Mouse (Mus musculus) midbrain, embryonic 15.5 days (tissue): ENCODE measurements at regions not wholly inside any gene's neighbourhood (a gene's known extent, or its start where the extent isn't known, plus 50 kb on each side); places are given as distances from the start of the nearest gene placed in this dataset.

Experiments used
- ATAC-seq: fragments of 200-750 bp; cut with Nextera tagmentation; replicated peaks from 2 replicates; pipeline ENCODE4 v1.8.0; 2017; ENCODE audit warnings: moderate TSS enrichment
- H3K27ac ChIP-seq: fragments of 300-500 bp; sonication (generic); 2 replicates; pipeline ENCODE4 v1.5.1; 2015; ENCODE audit warnings: mild to moderate bottlenecking, inconsistent platforms
- H3K27me3 ChIP-seq: fragments of 300-500 bp; sonication (generic); replicated peaks from 2 replicates; pipeline ENCODE4 v1.6.1; 2015; ENCODE audit warnings: inconsistent platforms
- H3K36me3 ChIP-seq: fragments of 300-500 bp; sonication (generic); replicated peaks from 2 replicates; pipeline ENCODE4 v1.6.1; 2015; ENCODE audit warnings: inconsistent platforms
- H3K4me1 ChIP-seq: fragments of 300-500 bp; sonication (generic); 2 replicates; pipeline ENCODE4 v1.6.1; 2015; ENCODE audit warnings: inconsistent platforms
- H3K4me2 ChIP-seq: fragments of 300-500 bp; sonication (generic); 2 replicates; pipeline ENCODE4 v1.6.1; 2015; ENCODE audit warnings: inconsistent platforms, mild to moderate bottlenecking, moderate library complexity
- H3K4me3 ChIP-seq: fragments of 300-500 bp; sonication (generic); 2 replicates; pipeline ENCODE4 v1.5.1; 2015; ENCODE audit warnings: mild to moderate bottlenecking, inconsistent platforms
- H3K9ac ChIP-seq: fragments of 300-500 bp; sonication (generic); 2 replicates; pipeline ENCODE4 v1.6.1; 2015; ENCODE audit warnings: mild to moderate bottlenecking, inconsistent platforms
- H3K9me3 ChIP-seq: fragments of 300-500 bp; sonication (generic); 2 replicates; pipeline ENCODE4 v1.6.1; 2016; ENCODE audit warnings: inconsistent platforms
- WGBS: fragments of 180-500 bp; shearing (Covaris S2); methylation state at CpG from one replicate; pipeline ENCODE4 v1.1.7; 2015; ENCODE audit warnings: mixed read lengths; 5-methylcytosine and 5-hydroxymethylcytosine counted together

- ATAC-seq: no peak
These were observed 491.8 kb downstream of the Bcl11a start for GRCm38 (mm10) chr11:24569655-24570054.

GRCm38 (mm10) chr11:24613529-24613928 is 535.7 kb downstream of the Bcl11a start:
- H3K36me3 ChIP-seq: no peaks in the 10 kb centered on the region
- no peak overlapping the region for H3K27ac ChIP-seq
- no peak for ATAC-seq
- no peak overlapping the region for H3K9ac ChIP-seq
- no peaks in the 10 kb centered on the region for H3K9me3 ChIP-seq
- no peaks in the 10 kb centered on the region for H3K27me3 ChIP-seq
- H3K4me3 ChIP-seq: no peak overlapping the region
- H3K4me1 ChIP-seq: no peaks in the 10 kb centered on the region
- WGBS: 79% methylated on average over 5 of the region's 5 CpGs
- H3K4me2 ChIP-seq: no peak overlapping the region

More at GRCm38 (mm10) chr11:24569655-24570054, 491.8 kb downstream of the Bcl11a start:
- Histone ChIP-seq H3K9me3 (no peaks in the 10 kb centered on the region), H3K9ac (no peak overlapping the region), H3K27me3 (no peaks in the 10 kb centered on the region), H3K27ac (no peak overlapping the region), H3K4me1 (no peaks in the 10 kb centered on the region), H3K4me2 (no peak overlapping the region), H3K4me3 (no peak overlapping the region), H3K36me3 (no peaks in the 10 kb centered on the region)

GRCm38 (mm10) chr11:24615436-24615835 is 537.6 kb downstream of the Bcl11a start:
- no peak overlapping the region for H3K4me2 ChIP-seq
- H3K4me1 ChIP-seq: no peaks in the 10 kb centered on the region
- H3K27ac ChIP-seq: no peak overlapping the region
- no peaks in the 10 kb centered on the region for H3K27me3 ChIP-seq
- H3K4me3 ChIP-seq: no peak overlapping the region
- ATAC-seq: no peak
- no peaks in the 10 kb centered on the region for H3K36me3 ChIP-seq
- 73% methylated on average over 1 of the region's 1 CpGs for WGBS
- no peak overlapping the region for H3K9ac ChIP-seq
- H3K9me3 ChIP-seq: no peaks in the 10 kb centered on the region

GRCm38 (mm10) chr11:24618586-24618985 is 540.7 kb downstream of the Bcl11a start:
- no peak overlapping the region for H3K4me3 ChIP-seq
- no peaks in the 10 kb centered on the region for H3K4me1 ChIP-seq
- no peak overlapping the region for H3K9ac ChIP-seq
- no peaks in the 10 kb centered on the region for H3K9me3 ChIP-seq
- no peaks in the 10 kb centered on the region for H3K27me3 ChIP-seq
- no peak for ATAC-seq
- H3K4me2 ChIP-seq: no peak overlapping the region
- H3K27ac ChIP-seq: no peak overlapping the region
- no peaks in the 10 kb centered on the region for H3K36me3 ChIP-seq
- 69% methylated on average over 2 of the region's 2 CpGs for WGBS

GRCm38 (mm10) chr11:24619021-24619420 is 541.2 kb downstream of the Bcl11a start:
- ATAC-seq: no peak
- Histone ChIP-seq H3K9me3 (no peaks in the 10 kb centered on the region), H3K4me2 (no peak overlapping the region), H3K36me3 (no peaks in the 10 kb centered on the region), H3K4me3 (no peak overlapping the region), H3K9ac (no peak overlapping the region), H3K27me3 (no peaks in the 10 kb centered on the region), H3K27ac (no peak overlapping the region), H3K4me1 (no peaks in the 10 kb centered on the region)
- 79% methylated on average over 4 of the region's 4 CpGs for WGBS

- Histone ChIP-seq H3K9me3 (no peaks in the 10 kb centered on the region), H3K4me1 (no peaks in the 10 kb centered on the region), H3K27ac (no peak overlapping the region), H3K36me3 (no peaks in the 10 kb centered on the region), H3K4me2 (no peak overlapping the region), H3K9ac (no peak overlapping the region), H3K27me3 (no peaks in the 10 kb centered on the region), H3K4me3 (no peak overlapping the region)
- ATAC-seq: no peak
- 57% methylated on average over 5 of the region's 5 CpGs for WGBS
These were observed 550.8 kb downstream of the Bcl11a start for GRCm38 (mm10) chr11:24628619-24629018.

- Histone ChIP-seq H3K4me1 (no peaks in the 10 kb centered on the region), H3K4me3 (no peak overlapping the region), H3K9ac (no peak overlapping the region), H3K27ac (no peak overlapping the region), H3K27me3 (no peaks in the 10 kb centered on the region), H3K4me2 (no peak overlapping the region), H3K36me3 (no peaks in the 10 kb centered on the region), H3K9me3 (no peaks in the 10 kb centered on the region)
- ATAC-seq: no peak
- WGBS: 78% methylated on average over 4 of the region's 4 CpGs
These were observed 551.6 kb downstream of the Bcl11a start for GRCm38 (mm10) chr11:24629431-24629830.

GRCm38 (mm10) chr11:24630403-24630900 is 552.6 kb downstream of the Bcl11a start:
- H3K9me3 ChIP-seq: no peaks in the 10 kb centered on the region
- 52% methylated on average over 1 of the region's 1 CpGs for WGBS
- no peaks in the 10 kb centered on the region for H3K27me3 ChIP-seq
- no peaks in the 10 kb centered on the region for H3K36me3 ChIP-seq
- no peak overlapping the region for H3K27ac ChIP-seq
- no peak overlapping the region for H3K9ac ChIP-seq
- H3K4me2 ChIP-seq: no peak overlapping the region
- no peaks in the 10 kb centered on the region for H3K4me1 ChIP-seq
- no peak overlapping the region for H3K4me3 ChIP-seq
- ATAC-seq: no peak

GRCm38 (mm10) chr11:24631651-24632050 is 553.8 kb downstream of the Bcl11a start:
- Histone ChIP-seq H3K27me3 (no peaks in the 10 kb centered on the region), H3K36me3 (no peaks in the 10 kb centered on the region), H3K4me3 (no peak overlapping the region), H3K9me3 (no peaks in the 10 kb centered on the region), H3K27ac (no peak overlapping the region), H3K4me2 (no peak overlapping the region), H3K4me1 (no peaks in the 10 kb centered on the region), H3K9ac (no peak overlapping the region)
- ATAC-seq: no peak
- 89% methylated on average over 2 of the region's 2 CpGs for WGBS

- H3K4me1 ChIP-seq: no peaks in the 10 kb centered on the region
- H3K4me2 ChIP-seq: no peak overlapping the region
- no peak overlapping the region for H3K9ac ChIP-seq
- no peak for ATAC-seq
- H3K9me3 ChIP-seq: no peaks in the 10 kb centered on the region
- H3K36me3 ChIP-seq: no peaks in the 10 kb centered on the region
- no peak overlapping the region for H3K4me3 ChIP-seq
- 95% methylated on average over 4 of the region's 4 CpGs for WGBS
- H3K27ac ChIP-seq: no peak overlapping the region
- H3K27me3 ChIP-seq: no peaks in the 10 kb centered on the region
These were observed 558.9 kb downstream of the Bcl11a start for GRCm38 (mm10) chr11:24636716-24637115.

- no peak for ATAC-seq
- 54% methylated on average over 11 of the region's 11 CpGs for WGBS
- Histone ChIP-seq H3K4me3 (no peak overlapping the region), H3K36me3 (no peaks in the 10 kb centered on the region), H3K4me1 (no peaks in the 10 kb centered on the region), H3K27ac (no peak overlapping the region), H3K9ac (no peak overlapping the region), H3K27me3 (no peaks in the 10 kb centered on the region), H3K9me3 (no peaks in the 10 kb centered on the region), H3K4me2 (no peak overlapping the region)
These were observed 565.7 kb downstream of the Bcl11a start for GRCm38 (mm10) chr11:24643439-24644109.

- Histone ChIP-seq H3K9me3 (no peaks in the 10 kb centered on the region), H3K9ac (no peak overlapping the region), H3K4me1 (no peaks in the 10 kb centered on the region), H3K4me3 (no peak overlapping the region), H3K36me3 (no peaks in the 10 kb centered on the region), H3K27me3 (no peaks in the 10 kb centered on the region), H3K27ac (no peak overlapping the region), H3K4me2 (no peak overlapping the region)
- WGBS: 85% methylated on average over 3 of the region's 3 CpGs
- no peak for ATAC-seq
These were observed 575.0 kb downstream of the Bcl11a start for GRCm38 (mm10) chr11:24652852-24653251.

GRCm38 (mm10) chr11:24664082-24664481 is 586.2 kb downstream of the Bcl11a start:
- Histone ChIP-seq H3K27ac (no peak overlapping the region), H3K4me3 (no peak overlapping the region), H3K27me3 (no peaks in the 10 kb centered on the region), H3K9me3 (no peaks in the 10 kb centered on the region), H3K4me1 (no peaks in the 10 kb centered on the region), H3K4me2 (no peak overlapping the region), H3K9ac (no peak overlapping the region), H3K36me3 (no peaks in the 10 kb centered on the region)
- no peak for ATAC-seq
- WGBS: 90% methylated on average over 4 of the region's 4 CpGs
